Mouse (Mus musculus) splenic B cell, adult 2 months (primary cell): ENCODE measurements around the gene Tmem201.

Source experiments
- DNase-seq: peaks from one replicate; pipeline ENCODE4 v3.0.0-alpha.2; 2011; ENCODE audit warnings: low read depth, low spot score
- H3K27me3 ChIP-seq: 2 replicates; pipeline ENCODE4 v1.6.1; 2012; ENCODE audit warnings: mild to moderate bottlenecking, low read length, moderate library complexity, mixed read lengths; ENCODE audit not compliant: control insufficient read depth, poor library complexity, insufficient read depth, severe bottlenecking
- H3K36me3 ChIP-seq: 2 replicates; pipeline ENCODE4 v1.6.1; 2012; ENCODE audit warnings: mild to moderate bottlenecking, low read length, moderate library complexity, mixed read lengths; ENCODE audit not compliant: control insufficient read depth, poor library complexity, insufficient read depth, severe bottlenecking

Gene Tmem201

DNA sequence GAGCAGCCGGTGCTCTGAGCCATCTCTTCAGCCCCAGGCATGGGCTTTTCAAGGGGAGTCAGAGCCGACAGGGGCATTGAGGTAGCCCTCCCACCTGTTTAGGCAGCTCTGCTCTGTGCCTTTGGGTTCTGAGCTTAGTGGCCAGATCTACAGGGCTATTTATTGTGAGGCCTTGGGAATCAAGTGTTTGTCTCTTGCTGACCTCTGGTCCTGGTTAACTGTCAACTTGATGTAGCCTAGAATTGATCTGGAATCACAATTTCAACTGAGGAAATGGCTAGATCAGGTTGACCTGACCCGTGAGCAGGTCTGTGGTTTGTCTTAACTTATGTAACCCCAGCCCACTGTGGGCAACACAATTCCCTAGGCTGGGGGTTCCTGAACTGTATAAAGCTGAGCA lies 23.3 kb downstream of the Tmem201 start:
- Histone ChIP-seq H3K36me3 (no peaks in the 10 kb centered on the region; the same call in 1 of the 2 replicates), H3K27me3 (no peaks in the 10 kb centered on the region)
- no peak for DNase-seq

DNA sequence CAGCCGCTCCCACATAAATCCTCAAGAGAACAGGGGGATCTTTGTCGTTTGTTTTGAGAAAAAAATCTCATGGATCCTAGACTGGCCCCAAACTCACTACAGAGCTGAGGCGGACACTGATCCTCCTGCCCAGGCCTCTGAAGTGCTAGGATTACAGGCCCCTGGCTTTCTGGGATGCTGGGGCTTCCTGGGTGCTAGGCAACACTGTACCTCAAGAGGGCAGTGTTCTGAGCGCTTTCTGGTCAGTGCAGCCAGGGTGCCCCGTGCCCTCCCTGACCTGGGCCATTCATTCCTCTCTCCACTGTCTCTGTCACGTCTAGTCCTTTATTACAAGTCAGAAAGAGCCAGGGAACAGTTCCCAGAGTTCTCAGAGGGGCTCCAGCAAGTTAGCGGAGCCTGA lies 25.9 kb downstream of the Tmem201 start:
- Histone ChIP-seq H3K27me3 (no peaks in the 10 kb centered on the region), H3K36me3 (no peaks in the 10 kb centered on the region; the same call in 1 of the 2 replicates)
- peak; percentile 63 for DNase-seq

DNA sequence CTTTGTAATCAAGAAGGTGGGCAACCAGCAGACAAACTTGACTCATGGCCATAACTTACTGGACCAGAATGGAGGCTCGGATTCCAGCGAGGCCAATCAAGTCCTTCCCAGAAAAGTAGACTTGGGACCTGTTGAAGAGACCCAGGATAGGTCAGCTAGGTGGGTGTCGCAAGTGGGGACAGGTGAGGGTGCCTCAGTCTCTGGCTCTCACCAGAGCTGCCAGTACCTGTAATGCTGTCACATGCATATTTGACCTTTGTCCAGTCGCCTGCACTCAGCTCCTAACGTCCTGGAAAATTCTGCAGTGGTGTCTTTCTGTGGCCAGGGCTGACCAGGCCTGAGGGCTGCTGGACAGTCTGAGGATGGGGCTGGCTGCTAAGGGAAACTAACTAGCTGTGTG lies 26.4 kb downstream of the Tmem201 start:
- no peaks in the 10 kb centered on the region; the same call in 1 of the 2 replicates for H3K36me3 ChIP-seq
- no peak for DNase-seq
- no peaks in the 10 kb centered on the region for H3K27me3 ChIP-seq

DNA sequence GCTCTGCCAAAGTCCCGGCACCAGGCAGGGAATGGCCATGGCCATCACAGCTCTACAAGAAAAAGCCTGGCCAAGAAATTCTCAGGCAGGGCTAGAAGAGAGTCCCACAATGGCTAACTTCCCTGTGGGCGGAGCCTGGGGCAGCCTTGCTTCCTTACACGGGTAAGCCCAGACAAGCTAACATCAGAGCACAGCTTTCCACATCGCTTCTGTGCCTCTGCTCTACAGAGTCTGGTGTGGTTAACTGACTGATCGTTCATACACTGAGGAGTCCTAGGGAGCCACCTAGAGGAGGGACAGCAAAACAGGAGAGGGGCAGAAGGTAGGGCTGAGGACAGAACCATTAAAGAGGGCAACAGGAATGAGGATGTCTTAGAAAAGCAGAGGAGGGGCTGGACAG lies 27.3 kb downstream of the Tmem201 start:
- H3K27me3 ChIP-seq: no peaks in the 10 kb centered on the region
- peak; percentile 93 for DNase-seq
- no peaks in the 10 kb centered on the region for H3K36me3 ChIP-seq

DNA sequence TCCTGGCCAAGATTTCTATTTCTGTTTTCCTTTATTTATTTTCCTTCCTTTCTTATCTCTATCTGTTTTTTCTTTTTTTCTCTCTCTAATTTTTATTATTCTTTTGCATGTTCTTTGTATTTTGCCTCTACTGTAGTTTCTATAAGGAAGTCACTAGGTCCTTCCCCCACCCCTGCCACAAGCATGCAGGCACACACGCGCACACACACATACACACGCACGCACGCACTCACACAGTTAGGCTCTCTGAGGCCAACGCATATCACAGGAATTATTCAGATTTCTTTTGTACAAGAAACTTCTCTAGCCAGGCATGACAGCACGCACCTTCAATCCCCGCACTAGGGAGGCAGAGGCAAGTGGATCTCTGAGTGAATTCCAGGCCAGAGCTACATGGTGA lies 31.9 kb downstream of the Tmem201 start:
- H3K27me3 ChIP-seq: no peaks in the 10 kb centered on the region
- no peaks in the 10 kb centered on the region for H3K36me3 ChIP-seq
- DNase-seq: peak; percentile 90

DNA sequence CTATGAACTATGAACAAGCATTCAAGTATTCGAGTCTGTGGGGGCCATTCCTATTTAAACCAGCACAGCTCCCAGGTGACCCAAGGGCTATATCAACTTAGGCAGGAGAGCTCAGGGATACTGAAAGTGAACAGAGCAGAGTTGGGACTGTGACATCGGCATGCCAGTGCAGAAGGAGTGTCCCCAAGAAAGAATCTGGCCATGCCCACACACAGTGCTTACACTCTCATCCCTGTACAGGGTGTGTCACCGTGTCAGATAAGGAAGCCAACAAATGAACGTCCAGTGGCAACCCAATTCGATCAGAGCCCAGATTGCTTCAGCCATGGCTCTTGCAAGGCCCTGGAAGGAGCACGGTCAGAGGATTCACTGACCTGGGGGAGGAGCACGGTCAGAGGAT lies 32.5 kb downstream of the Tmem201 start:
- H3K27me3 ChIP-seq: no peaks in the 10 kb centered on the region
- no peak for DNase-seq
- no peaks in the 10 kb centered on the region for H3K36me3 ChIP-seq

DNA sequence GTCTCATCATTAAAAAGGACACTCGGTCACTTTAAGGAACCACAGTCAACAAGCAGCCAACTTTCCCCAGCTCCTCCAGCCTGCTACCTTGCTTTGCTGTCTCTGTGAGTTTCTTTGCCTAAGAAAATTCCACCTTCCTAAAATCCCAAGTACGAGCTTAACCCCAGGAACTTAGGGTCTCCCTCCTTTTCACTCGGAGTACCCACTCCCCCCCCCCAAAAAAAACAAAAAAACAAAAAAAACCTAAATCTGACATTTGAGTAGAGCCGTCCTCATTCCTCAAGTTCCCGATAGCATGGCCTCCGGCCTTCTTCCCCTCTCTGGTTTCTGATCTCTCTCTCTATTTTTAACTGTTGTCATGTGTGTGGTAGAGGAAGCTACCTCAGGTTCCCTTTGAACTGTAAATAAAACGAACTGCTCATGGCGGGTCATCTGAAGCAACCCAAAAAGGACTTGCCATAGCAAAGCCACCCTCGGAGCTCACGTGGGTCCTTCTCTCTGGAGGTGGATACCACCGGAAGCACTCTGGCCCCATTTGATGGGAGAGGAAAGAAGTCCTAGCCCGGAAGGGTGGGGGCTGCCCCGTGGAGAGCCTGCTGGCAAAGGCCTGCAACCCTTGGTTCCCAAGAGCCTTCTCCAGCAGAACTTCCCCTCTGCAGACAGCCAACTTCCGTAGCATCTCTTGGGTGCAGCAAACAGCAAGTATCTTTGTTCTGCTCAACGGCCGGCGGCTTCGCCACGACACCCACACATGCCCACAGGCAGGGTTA lies 35.4 kb downstream of the Tmem201 start, which contains the start of gene Pik3cd:
Gene Pik3cd, minus strand, starts transcription at position 362 of the 770 bp plus-strand sequence.
- peak; percentile 77 for DNase-seq
- H3K27me3 ChIP-seq: no peaks in the 10 kb centered on the region

DNA sequence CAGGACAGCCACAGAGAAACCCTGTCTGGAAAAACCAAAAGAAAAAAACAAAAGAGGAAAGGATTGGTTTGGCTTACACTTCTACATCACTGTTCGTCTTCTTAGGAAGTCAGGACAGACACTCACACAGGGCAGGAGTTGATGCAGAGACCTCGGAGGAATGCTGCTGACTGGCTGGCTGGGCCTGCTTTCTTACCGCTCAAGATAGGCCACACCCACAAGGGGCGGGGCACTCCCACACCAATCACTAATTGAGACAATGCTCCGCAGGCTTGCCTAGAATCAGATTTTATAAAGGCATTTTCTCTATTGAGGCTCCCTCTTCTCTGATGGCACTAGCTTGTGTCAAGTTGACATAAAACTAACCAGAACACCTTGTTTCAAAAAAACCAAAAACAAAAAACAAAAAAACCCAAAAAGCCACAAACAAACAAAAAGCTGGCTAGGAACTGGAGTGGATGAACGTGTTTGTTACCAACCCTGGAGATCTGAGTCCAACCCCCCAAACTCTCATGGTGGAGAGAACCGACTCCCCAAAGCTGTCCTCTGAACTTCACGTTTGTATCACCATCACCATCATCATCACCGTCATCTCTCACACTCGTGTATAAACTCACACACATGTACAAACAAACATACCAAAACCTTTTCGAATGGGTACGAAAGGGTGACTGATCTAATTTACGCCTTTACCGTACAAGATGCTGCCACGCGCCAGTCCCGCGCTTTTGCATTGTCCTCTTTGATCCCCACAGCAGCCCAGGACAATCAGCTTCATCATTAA lies 36.2 kb downstream of the Tmem201 start:
- peak; percentile 86 for DNase-seq
- H3K36me3 ChIP-seq: peaks cover 2% of the 10 kb centered on the region; the same call in 1 of the 2 replicates
- H3K27me3 ChIP-seq: no peaks in the 10 kb centered on the region

More for the DNA sequence above, 35.4 kb downstream of the Tmem201 start, which contains the start of gene Pik3cd:
- H3K36me3 ChIP-seq: peaks cover 2% of the 10 kb centered on the region; the same call in 1 of the 2 replicates

DNA sequence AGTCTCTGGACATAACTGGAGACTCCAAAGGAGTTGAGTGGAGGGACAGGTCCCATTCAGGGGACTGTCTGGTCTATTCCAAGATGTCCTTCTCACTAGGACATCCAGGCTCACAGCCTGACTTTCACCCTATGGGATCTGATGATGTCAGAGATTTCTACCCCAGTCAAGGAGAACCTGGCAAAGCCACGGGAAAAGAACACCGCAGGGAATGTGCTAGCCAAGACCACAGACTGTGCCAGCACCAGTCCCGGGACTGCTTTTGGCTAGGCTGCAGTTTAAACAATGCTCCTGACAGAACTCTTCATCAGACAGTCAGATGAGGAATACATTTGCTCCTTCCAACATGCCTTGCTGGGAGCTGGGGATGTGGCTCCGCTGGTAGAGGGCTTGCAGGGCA lies 37.9 kb downstream of the Tmem201 start:
- H3K27me3 ChIP-seq: no peaks in the 10 kb centered on the region
- H3K36me3 ChIP-seq: peaks cover 2% of the 10 kb centered on the region; the same call in 1 of the 2 replicates
- no peak for DNase-seq

DNA sequence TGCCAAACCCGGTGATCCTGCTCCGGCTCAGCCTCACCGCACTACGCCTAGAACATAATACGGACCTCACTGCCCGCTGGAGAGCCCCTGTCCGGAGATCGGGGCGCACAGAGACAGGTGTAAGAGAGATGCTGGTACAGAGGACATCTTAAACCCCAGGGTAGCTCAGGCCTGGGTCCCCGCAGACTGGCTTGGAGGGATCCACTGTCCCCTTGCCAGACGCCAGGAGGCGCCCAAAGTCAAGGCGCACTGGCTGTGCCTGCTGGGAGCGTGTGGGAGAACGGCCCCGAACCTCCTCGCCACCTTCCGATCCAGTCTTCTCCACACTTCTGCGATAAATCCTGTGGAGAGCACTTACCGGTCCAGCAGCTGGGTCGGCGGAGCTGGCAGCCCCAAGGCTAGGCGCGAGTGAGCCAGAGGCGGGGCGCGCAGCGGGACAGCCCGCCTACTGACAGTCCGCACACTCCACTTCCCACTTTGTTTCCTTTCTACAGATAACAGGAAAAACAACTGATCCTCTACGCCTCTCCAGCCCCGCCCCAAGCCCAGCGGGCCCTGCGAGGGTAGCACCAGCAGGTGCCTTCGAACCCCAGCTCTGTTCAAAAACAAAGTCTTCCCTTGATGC lies 39.5 kb downstream of the Tmem201 start:
- no peaks in the 10 kb centered on the region for H3K27me3 ChIP-seq
- H3K36me3 ChIP-seq: peaks cover 5% of the 10 kb centered on the region
- DNase-seq: peak; percentile 74

DNA sequence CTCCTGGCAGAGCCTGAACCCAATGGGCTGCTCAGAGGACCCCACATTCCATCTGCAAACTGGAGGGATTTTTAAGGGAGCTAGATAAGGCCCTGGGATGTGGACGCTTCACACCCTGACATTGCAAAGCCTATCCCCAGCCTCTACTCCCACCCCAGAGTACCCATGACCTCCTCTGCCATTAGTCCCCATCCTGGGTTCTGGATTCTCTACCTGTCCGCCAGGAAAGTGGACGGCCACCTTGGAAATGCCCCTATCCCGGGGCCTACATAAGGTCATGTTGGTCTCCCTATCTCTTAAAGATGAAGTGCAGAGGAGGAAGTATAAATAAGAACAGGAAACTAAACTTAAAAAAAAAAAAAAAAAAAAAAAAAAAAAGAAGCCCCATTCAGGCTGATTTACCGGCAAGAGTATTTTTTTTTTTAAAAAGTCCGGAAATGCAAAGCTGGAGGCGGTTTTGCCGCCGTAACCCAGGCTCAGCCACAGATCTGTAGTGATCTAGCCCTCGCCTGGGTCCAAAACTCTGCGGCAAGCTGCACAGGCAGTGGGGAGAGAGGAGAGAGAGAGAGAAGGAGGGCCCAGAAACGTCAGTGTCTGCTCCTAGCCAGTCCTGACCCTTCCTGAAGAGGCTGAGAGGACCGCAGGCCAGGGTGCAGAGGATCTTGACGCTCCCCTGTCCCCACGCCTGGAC lies 40.2 kb downstream of the Tmem201 start:
- Histone ChIP-seq H3K27me3 (no peaks in the 10 kb centered on the region), H3K36me3 (peaks cover 5% of the 10 kb centered on the region)
- peak; percentile 79 for DNase-seq

DNA sequence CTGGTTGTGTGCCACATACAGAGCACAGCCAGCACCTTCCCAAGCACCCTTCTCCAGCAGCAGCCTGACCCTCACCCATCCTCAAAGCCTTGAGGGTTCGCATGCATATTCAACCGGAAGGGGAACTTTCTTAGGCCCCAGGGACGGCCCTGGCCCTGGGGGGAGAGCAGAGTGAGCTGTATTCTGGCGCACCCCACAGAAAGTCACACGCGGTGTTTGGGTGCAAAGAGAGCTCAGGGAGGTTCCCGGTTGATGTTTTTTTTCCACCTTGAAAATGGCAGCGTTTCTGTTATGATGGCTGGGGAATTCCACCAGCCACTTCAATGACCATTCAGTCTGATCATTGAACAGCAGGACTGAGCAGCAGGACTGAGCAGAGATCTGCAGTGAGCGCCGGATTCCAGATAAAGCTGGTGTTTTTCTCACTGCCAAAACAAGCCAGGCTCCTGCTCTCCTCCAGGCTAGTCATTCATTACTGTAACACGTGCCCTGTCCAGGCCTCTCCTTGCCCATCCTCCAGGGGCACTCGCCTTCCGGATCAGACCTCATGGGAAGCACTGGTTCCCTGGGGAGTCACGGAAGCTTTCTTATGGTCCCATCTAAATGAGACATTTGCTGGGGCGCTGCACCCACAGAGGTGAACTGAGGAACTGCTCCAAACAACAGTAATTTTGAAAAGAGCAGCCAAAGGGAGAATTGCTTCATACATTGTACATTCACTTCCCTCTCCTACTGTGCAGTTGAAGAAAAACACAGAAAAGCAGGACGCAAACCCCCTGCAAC lies 41.5 kb downstream of the Tmem201 start:
- DNase-seq: peak; percentile 70
- peaks cover 5% of the 10 kb centered on the region for H3K36me3 ChIP-seq
- H3K27me3 ChIP-seq: no peaks in the 10 kb centered on the region

DNA sequence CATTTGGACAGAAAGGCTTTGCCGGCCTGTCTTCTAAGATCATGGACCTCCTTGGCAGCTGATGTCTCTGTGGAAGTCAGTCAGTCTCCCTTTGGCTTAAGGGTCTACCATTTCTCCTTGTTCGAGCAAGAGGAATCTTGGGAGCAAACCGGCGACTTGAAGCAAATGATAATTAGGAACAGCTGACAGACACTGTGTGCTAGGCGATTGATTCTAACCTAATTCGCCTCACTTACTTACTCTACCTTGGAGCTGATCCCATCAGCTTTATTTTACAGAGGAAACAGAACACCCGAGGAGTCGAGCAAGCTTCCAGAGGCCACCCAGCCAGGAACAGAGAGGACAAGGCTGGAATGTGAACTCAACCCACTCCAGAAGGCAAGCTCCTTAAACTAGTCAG lies 46.5 kb downstream of the Tmem201 start:
- peaks cover 9% of the 10 kb centered on the region for H3K36me3 ChIP-seq
- no peak for DNase-seq
- H3K27me3 ChIP-seq: no peaks in the 10 kb centered on the region

DNA sequence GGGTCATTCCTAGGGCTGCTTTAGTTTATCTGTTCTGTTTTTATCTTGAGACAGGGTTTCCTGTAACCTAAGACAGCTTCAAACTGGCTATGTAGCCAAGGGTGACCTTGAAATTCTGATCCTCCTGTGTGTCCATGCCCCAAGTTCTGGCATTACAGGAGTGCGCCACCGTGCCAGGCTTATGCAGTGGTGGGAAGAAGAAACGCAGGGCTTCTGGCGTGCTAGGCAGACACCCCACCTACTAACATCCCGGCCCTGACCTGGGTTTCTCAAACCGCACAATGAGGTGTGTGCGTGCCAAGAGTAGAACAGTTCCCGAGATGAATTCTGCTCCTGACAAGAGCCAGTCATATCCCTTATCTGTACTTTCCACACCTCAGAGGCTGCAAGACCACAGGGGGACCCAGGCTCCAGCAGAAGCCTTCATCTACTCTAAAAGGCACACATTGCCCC lies 47.0 kb downstream of the Tmem201 start:
- H3K36me3 ChIP-seq: peaks cover 10% of the 10 kb centered on the region
- H3K27me3 ChIP-seq: no peaks in the 10 kb centered on the region
- DNase-seq: no peak
